Mouse (Mus musculus) urinary bladder, postnatal 4 days (tissue): Measurements from ENCODE around the gene Olfr455.

Source experiments
- DNase-seq, 2 experiments: peaks; one replicate each; pipeline ENCODE4 v3.0.0; 2021 to 2022; ENCODE audit warnings: low spot score in 2 of 2

Gene Olfr455

DNA sequence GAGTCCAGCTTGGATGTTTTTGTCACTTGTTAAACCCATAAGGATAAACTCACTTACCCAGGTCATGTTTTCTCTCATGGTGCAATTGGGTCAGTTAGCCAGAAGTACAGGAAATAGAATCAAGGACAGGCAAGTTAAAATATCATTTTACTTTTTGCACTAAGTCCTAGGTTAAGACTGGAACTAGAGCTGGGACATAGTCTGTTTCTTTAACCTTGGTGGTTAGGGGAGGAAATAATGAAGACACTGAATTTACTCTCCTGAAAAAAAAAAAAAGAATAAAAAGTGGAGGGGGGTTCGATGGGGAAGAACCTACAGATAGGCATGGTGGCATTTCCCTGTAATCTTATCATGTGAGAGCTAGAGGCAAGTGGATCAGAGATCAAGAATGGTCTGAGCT is 60.3 kb downstream of the Olfr455 start, which contains the start of gene Olfr456:
Olfr456 (minus strand) TSS at position 101 of the 400 bp plus-strand sequence.
- no peak for DNase-seq
